Mouse (Mus musculus) NIH3T3 (cell line): ENCODE data around the gene Stxbp6.

Experiments used
- DNase-seq: peaks from one replicate; pipeline ENCODE4 v3.0.0-alpha.2; 2012; ENCODE audit warnings: low read depth

Gene Stxbp6

DNA sequence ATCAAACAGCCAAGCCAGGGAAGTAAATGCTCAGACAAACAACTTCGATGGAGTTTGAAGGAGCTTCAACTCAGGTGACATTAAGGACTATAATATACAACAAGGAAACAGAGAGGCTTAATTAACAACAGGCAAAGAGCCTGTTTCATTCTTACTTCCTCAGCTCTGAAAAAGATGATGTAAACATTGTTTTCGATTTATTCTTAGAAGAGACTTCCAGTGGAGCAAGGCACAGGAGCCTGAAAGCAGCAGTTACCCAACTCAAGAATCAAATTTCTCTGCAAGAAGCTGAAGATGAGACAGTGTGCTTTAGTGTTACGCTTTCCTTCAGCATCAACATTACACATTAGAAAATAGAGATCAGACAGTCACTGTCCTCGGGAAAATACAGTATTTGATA is 160.7 kb downstream of the Stxbp6 start:
- no peak for DNase-seq

GRCm38 (mm10) chr12:44908028-44908702 is 166.3 kb downstream of the Stxbp6 start:
- DNase-seq: no peak

DNA sequence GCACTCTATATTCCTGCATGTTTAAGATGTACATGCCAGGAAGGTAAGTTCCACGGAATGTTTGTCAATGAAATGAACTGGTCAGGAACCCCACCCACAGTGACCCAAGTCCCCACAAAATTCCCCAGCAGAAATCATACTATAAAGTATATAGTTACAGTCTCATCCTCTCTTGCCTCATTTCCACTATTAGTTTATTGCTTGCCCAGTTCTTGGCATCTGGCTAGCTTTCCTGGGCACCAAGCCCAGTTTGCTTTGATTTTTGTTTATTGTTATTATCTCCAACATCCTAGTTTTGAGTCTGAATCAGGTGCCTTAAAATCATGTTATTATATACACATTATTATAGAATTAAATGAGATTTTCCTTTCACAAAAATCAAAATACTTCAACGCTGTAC is 168.5 kb downstream of the Stxbp6 start:
- DNase-seq: no peak

DNA sequence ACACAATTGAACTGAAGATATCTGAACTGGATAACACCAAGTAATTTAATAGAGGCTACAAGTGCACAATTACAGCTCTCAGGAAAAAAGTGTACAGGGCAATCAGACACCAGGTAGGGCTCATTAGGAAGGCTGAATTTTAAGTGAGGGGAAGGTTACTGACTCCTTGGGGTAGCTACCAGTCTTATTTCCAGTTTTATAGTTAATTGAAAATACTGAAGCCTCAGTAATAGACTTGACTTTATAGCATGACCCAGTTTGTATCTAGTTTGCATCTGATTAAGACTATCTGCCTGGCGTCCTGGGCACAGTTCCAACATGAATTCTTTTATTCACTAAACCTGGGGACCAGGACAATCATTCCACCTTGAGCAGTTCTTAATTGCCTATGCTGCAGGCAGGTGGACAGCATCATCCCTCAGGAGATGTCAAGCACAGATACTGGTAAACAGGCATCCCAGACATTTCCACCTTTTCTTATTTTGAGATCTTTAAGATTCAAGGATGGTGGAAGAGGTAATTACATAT is 171.2 kb downstream of the Stxbp6 start:
- no peak for DNase-seq

GRCm38 (mm10) chr12:44899173-44899870 is 175.2 kb downstream of the Stxbp6 start:
- DNase-seq: no peak

- DNase-seq: no peak
Measured at GRCm38 (mm10) chr12:44896460-44896859, 178.0 kb downstream of the Stxbp6 start.

DNA sequence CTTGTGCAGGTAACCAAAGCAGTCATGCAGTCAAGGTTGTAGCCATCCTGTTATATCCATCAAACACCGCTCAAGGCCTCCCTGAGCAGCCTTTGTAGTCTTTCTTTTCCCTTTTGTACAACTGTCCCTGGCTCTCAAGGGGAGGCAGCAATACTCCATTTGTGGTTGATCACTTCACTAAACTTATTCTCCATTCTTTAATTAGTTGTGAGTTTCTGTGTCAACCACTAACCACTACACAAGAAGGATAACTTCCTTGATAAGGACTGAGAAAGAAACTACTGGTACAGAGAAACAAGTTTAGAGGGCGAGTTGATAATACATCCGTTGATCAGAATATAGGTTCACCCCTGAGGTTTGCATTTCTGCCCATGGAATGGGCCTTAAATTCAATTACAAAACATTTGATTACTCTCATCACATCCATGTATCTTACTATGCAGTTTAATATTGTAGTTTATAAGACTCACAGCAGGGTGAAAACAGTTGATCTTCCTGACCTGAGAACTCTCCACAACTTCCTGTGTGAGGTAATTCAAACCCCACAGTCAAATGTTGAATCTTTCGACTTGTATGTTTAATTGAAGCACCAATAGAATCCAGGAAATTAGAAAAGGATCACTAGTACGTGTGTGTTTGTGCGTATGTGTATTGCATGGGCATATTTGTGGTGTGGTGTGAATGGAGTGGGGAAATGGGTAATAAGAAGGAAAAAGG is 184.7 kb downstream of the Stxbp6 start:
- DNase-seq: no peak

- no peak for DNase-seq
Measured at GRCm38 (mm10) chr12:44886826-44887225, 187.7 kb downstream of the Stxbp6 start.

DNA sequence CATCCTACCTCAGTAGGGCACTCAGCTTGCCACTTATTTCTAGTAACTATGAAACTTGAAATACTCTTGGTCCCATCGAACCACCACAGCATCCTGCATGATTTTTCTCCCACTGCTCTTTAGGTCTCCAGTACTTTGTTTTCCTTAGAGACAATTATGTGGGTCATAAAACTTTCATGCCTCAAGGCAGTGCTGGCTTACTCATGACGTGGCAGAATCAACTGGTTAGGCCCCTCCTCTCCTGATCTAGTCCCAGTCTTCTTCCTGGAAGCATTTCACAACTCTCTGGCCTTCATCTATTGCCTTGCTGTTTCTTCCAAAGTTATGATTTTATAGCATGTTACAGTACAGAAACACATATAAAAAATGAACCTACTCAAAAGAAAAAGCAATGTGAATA is 201.8 kb downstream of the Stxbp6 start:
- DNase-seq: no peak

DNA sequence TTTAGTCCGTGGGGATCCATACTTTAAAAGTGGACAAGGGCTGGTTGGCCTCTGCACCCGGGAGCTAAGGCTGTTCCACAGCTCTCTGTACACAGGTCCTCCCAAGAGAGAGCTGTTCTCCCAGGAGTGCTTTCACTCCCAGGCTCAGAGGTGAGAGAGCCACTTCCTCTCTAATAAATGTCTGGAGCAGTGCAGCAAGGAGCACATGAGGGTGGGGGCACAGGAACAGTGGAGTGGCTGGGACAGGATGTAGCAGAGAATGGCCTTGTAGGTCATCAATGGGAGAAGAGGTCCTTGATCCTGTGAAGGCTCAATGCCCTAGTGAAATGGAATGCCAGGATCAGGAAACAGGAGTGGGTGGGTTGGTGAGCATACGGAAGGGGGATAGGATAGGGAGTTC is 209.1 kb downstream of the Stxbp6 start:
- no peak for DNase-seq

DNA sequence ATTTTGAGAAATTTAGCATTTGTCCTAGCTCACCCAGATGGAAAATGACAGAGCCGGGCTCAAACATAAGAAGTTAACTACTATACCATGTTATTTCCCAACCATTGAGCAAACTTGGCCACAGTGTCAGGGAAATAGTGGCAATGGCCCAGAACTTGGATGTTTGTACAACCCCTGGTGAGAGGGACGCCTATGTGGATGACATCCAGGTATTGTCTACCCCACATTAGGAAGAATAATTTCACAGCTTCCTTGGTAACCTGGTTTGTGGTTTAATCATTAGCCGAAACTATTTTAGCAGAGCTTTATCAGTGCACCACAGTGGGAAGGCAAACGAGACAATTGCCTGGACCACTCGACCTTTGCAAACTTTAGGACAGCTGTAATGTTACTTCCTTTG is 215.1 kb downstream of the Stxbp6 start:
- no peak for DNase-seq

DNA sequence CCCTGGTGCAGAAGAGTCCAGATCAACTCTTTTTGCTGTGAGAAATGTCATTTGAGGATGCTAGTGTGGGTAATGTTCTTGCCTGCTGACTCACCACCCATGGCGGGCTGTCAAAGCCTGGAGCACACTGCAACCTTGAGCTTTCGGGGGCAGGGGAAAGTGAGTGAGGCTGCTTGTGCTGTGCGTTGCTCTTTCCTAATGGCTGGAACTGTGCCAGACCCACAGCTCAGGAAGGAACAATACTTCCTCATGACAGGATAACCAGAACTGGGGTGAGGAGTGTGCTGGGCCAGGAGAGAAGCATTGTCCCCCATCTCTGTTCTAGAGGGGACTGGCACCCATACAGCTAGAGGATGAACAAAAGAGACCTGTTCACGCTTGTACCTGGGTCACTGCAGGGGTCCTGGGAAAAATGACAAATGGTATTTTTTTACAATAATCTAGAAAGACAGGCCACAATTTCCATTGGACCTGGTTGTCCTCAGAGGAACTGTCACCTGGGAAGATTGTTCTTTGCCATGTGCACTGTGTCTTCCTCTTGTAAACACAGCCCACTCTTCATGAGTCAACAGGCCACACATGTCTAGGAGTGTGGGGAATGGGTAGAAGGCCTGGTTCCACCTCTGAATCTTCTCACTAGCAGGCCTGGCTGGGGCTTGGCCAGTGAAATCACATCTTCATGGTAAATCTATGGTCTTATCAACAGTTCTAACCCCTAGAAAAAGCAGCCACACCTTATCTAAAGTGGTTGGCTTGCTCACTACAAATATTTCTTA is 216.2 kb downstream of the Stxbp6 start:
- peak; percentile 22 for DNase-seq

GRCm38 (mm10) chr12:44852024-44852423 is 222.5 kb downstream of the Stxbp6 start:
- no peak for DNase-seq

DNA sequence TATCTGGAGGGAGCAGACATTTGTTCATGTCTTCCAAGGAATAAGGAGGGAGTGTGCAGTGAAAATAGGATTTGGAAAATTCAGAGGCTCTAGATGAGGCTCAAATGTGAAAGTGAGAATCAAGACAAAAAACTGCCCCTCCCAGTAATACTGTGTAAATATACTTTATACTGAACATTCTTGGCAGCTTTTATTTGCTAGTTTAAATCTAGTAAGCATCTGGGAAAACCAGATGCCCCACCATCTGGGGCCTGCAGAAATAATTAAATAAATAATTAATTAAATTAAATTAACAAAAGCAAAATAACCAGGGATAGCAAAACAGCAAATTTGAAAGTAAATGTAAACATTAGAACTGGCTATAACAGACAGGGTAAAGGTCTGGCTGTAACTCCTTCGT is 224.0 kb downstream of the Stxbp6 start:
- DNase-seq: no peak

- peak; percentile 14 for DNase-seq
Measured at GRCm38 (mm10) chr12:44848483-44849221, 225.9 kb downstream of the Stxbp6 start.

- DNase-seq: no peak
Measured at GRCm38 (mm10) chr12:44840585-44840984, 233.9 kb downstream of the Stxbp6 start.

DNA sequence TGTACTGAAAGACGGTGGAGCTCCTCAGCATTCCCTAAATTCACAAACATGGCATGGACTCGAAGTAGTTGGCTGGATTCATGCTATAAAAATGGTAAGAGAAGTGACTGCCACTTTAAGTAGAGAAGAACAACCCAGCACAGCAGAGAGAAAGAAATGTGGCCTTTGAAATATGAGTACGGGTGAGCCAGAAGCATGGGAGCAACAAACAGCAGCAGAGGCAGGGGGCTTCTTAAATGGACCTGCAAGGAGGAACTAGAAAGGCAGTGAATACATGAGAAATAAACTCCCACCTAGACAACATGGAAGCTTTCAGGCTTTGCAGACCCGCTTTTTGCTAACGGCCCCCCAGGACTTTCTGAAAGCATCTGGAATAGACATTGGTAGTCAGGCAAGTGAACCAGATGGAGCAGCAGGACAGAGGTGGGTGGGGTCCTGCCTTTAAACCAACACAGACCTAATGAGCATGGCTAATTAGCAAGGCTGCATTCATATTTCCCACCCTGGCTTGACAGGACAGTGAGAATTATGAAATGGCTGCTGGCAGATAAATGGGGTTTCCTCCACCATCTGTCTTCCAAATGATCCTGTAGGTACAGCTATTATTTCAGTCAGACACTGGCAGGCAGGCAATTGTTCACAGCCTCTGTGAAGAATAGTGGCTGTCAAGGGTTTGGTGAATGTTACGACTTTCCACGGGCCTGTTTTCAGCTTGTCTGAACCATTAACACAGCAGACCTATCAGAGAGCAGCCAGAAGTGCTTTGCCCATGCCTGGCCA is 234.7 kb downstream of the Stxbp6 start:
- no peak for DNase-seq

DNA sequence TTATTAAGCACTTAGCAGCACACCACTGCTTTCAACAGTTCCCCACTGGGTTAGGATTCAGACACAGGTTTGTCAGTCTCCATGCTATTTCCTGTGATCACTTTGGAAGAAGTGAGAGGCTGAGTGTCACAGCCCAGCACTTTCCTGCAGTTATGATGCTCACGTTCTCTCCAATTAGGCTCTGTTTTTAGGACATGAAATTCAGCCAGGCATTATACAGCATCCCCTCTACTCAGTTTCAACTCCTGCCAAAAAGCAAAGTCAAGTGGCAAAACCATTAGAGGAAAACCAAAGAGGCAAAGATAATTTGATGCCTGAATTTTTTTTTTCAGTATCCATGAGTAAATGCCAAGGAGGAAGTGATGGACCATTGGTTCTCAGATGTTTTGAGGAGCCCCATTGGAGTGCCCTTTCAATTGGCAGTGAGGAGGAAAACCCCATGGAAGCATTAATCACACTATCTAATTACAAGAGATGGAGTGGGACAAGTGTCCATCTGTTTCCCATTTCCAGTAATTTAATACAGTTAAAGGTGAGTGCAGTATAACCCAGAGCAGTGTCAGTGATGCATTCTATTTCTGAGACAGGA is 238.5 kb downstream of the Stxbp6 start:
- no peak for DNase-seq

DNA sequence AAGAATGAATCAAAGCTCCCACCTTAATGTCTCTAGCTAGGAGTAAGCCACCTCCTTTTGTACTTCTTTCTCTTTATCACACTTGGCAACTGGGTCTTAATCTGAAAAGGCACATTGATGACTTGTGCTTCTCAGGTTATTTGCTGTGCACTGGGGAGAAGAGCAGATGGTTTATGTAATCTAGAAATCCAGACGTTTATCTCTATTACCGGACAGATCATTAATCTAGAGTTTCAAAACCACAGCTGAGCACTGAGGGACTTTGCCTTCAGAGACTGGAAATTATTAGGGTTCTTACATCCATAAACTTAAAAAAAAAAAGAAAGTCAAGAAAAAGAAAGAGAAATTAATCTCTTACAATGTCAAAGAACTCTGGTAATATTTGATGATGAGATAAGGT is 262.6 kb downstream of the Stxbp6 start:
- no peak for DNase-seq

- DNase-seq: no peak
Measured at GRCm38 (mm10) chr12:44804213-44804612, 270.3 kb downstream of the Stxbp6 start.
